Mouse (Mus musculus) midbrain, embryonic 15.5 days (tissue): Measurements from ENCODE around the gene Ccdc28b. TPM values are rescaled to one million over a fixed set of nuclear protein-coding genes. Genes with fewer than 3 reads are reported as not detected.

Experiments
- ATAC-seq: fragments of 200-750 bp; cut with Nextera tagmentation; replicated peaks from 2 replicates; pipeline ENCODE4 v1.8.0; 2017; ENCODE audit warnings: moderate TSS enrichment
- H3K27ac ChIP-seq: fragments of 300-500 bp; sonication (generic); 2 replicates; pipeline ENCODE4 v1.5.1; 2015; ENCODE audit warnings: mild to moderate bottlenecking, inconsistent platforms
- H3K27me3 ChIP-seq: fragments of 300-500 bp; sonication (generic); replicated peaks from 2 replicates; pipeline ENCODE4 v1.6.1; 2015; ENCODE audit warnings: inconsistent platforms
- H3K36me3 ChIP-seq: fragments of 300-500 bp; sonication (generic); replicated peaks from 2 replicates; pipeline ENCODE4 v1.6.1; 2015; ENCODE audit warnings: inconsistent platforms
- H3K4me1 ChIP-seq: fragments of 300-500 bp; sonication (generic); 2 replicates; pipeline ENCODE4 v1.6.1; 2015; ENCODE audit warnings: inconsistent platforms
- H3K4me2 ChIP-seq: fragments of 300-500 bp; sonication (generic); 2 replicates; pipeline ENCODE4 v1.6.1; 2015; ENCODE audit warnings: inconsistent platforms, mild to moderate bottlenecking, moderate library complexity
- H3K4me3 ChIP-seq: fragments of 300-500 bp; sonication (generic); 2 replicates; pipeline ENCODE4 v1.5.1; 2015; ENCODE audit warnings: mild to moderate bottlenecking, inconsistent platforms
- H3K9ac ChIP-seq: fragments of 300-500 bp; sonication (generic); 2 replicates; pipeline ENCODE4 v1.6.1; 2015; ENCODE audit warnings: mild to moderate bottlenecking, inconsistent platforms
- H3K9me3 ChIP-seq: fragments of 300-500 bp; sonication (generic); 2 replicates; pipeline ENCODE4 v1.6.1; 2016; ENCODE audit warnings: inconsistent platforms
- WGBS: fragments of 180-500 bp; shearing (Covaris S2); methylation state at CpG from one replicate; pipeline ENCODE4 v1.1.7; 2015; ENCODE audit warnings: mixed read lengths; 5-methylcytosine and 5-hydroxymethylcytosine counted together
- polyA plus RNA-seq: library from polyadenylated mRNA; unstranded; fragments of >200 nt; fragmentation: Nextera tagmentation; extraction: Ambion mirVana; gene quantifications from 2 replicates; pipeline ENCODE4 v1.2.1, GENCODE M21; 2015

The Ccdc28b gene
- polyA plus RNA-seq, 1 experiment from 2014 or later = 173 TPM

DNA sequence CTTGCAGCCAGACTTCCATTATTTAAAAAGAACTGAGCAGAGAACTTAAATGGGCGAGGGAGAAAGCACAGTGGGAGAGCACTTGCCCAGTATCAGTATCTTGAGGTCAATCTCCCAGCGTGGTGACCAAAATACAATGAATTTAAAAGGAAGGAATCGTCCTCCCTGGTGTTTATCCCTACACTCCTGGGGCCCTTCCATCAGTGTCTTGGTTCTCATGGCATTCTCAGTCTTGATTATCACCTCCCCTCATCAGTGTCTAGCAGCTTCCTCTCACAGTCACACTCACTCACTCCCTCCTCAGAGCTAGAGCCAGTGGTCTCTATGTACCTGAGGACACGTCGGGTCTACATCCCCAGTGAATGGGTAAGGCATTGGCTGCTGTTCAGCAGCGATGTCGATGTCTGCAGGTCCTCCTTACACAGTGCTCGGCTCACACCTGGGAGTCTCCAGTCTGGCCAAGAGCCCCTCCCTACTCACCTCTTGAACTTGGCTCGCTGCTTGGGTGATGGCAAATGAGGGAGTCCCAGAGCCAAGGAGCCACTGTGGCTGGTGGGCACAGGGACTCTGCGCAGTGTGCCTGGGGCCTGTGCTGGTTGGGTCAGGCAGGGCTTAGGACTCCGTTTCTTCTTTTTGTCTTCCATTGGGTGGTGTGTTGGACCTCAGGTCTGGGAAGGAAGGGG is 1.5 kb downstream of the Ccdc28b start:
- Histone ChIP-seq H3K9ac (peak overlapping the region; percentile 70), H3K4me1 (peaks cover 62% of the 10 kb centered on the region), H3K36me3 (peaks cover 8% of the 10 kb centered on the region), H3K4me2 (peak overlapping the region; percentile 82), H3K27me3 (no peaks in the 10 kb centered on the region), H3K4me3 (peak overlapping the region; percentile 54), H3K9me3 (no peaks in the 10 kb centered on the region), H3K27ac (peak overlapping the region; percentile 91)
- 73% methylated on average over 11 of the region's 11 CpGs for WGBS
- ATAC-seq = no peak

DNA sequence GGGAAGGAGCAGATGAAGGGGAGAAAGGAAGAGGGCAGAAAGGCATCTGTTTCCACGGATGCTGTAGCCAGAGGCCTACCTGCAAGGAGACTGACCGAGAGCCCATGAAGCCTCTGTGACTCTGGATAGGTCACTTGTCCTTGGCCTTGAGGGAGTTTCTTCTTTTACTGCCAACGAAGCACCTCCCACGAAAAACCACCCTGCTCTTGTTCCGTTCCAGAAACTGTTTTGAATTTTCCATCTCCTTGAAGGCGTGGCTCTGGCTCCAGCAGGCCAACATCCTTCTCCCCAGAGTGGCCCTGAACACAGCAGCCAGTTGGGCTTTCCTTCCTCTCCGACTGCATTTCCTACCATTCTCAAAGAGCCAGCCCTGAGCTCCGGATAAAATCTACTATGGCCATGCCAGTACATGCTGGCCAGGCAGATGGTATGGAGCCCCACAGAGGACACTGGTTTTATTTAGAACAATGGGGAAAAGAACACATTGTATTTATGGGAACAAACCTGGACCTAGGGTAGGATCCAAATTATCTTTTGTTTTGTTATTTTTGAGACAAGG is 2.4 kb downstream of the Ccdc28b start:
- H3K9ac ChIP-seq = no peak overlapping the region

DNA sequence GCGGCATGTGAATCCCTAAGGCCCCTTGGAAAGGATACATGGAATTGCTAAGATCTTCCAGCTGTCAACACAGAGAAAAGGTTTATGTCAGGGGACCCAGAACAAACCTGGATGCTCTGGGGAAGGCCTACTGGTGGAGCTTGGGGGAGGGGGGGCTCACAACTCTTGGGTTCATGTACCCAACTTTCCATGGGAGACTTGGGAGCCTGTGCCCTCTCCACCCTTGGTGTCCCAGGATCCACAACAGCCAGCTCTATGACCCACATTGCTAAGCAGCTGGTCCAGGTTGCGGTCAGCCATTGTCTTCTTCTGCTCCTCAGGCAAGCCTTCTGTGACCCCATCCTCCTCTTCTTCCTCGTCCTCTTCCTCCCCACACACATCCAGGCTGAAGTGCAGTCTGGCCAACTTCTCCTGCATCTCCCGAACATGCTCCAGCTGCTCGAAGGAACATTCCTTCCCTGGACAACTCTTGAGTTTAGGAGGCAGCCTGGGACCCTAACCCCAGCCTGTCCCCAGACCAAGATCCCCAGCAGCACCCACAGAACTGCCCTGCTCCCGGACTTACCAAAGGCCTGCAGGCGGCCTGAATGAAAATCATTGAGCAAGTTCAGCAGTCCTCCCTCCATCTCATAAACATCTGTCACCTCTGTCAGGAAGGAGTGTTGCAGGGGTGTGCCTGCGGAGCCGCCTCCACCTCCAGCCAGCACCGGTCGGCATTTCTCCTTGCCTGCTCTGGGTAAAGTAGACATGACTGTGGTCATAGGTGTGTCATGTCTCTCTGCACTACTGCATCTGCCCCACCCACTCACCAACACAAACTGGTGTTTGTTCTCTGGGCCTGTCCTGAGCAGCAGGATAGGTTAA is 3.1 kb downstream of the Ccdc28b start:
- ATAC-seq = no peak
- Histone ChIP-seq H3K36me3 (no peaks in the 10 kb centered on the region), H3K27me3 (no peaks in the 10 kb centered on the region), H3K27ac (no peak overlapping the region; the same call in 1 of the 2 replicates), H3K4me1 (peaks cover 56% of the 10 kb centered on the region), H3K9ac (no peak overlapping the region), H3K4me2 (0 out of 2 replicates have a peak overlapping the region, but pooled peaks have one; percentile 0), H3K4me3 (no peak overlapping the region), H3K9me3 (no peaks in the 10 kb centered on the region)
- 91% methylated on average over 11 of the region's 11 CpGs for WGBS

More for the DNA sequence above, 2.4 kb downstream of the Ccdc28b start:
- H3K4me3 ChIP-seq = no peak overlapping the region
- peaks cover 62% of the 10 kb centered on the region for H3K4me1 ChIP-seq
- H3K36me3 ChIP-seq = no peaks in the 10 kb centered on the region
- no peaks in the 10 kb centered on the region for H3K9me3 ChIP-seq
- WGBS = 84% methylated on average over 8 of the region's 8 CpGs
- H3K4me2 ChIP-seq = 0 out of 2 replicates have a peak overlapping the region, but pooled peaks have one; percentile 0
- H3K27ac ChIP-seq = no peak overlapping the region
- ATAC-seq = no peak
- no peaks in the 10 kb centered on the region for H3K27me3 ChIP-seq

DNA sequence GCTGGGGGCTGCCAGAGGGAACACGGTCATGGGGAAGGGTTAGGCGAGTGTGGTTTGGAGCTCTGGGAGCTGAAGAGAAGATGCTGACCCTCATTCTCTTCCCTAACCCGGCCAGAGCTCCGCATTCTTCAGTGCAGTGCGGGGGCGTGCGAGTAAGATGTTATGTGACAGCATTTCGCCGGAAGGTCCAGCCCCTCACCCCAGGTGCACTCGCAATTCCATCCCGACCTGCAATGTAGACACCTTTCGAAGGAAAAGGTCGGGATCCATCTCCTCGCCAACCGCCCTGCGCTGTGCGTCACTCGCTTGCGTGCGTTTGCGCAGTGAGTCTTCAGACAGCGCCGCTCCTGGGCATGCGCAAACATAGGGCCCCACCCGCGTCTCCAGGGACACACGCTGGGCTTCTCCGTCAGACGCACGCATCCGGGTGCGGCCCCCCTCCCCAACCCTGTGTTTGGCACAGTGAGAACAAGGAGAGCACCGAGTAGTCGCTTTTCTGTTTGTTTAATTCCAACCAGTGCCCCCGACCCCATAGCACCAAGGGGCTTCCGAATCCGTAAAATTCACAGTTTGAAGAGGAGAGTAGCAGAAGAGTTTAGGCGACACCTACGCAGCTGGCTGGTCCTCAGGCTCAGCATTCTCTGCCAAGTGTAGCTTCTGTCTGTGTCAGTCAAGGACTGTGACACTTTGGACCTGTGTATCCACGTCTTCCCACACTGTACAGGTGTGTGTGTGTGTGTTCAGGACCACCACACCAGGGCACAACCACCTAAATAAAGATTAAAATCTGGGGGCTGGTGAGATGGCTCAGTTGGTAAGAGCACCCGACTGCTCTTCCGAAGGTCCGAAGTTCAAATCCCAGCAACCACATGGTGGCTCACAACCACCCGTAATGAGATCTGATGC is 4.7 kb downstream of the Ccdc28b start, which contains the start of gene Iqcc:
Gene Iqcc, minus strand, starts transcription at position 314 of the 906 bp plus-strand sequence.
- no peaks in the 10 kb centered on the region for H3K9me3 ChIP-seq

DNA sequence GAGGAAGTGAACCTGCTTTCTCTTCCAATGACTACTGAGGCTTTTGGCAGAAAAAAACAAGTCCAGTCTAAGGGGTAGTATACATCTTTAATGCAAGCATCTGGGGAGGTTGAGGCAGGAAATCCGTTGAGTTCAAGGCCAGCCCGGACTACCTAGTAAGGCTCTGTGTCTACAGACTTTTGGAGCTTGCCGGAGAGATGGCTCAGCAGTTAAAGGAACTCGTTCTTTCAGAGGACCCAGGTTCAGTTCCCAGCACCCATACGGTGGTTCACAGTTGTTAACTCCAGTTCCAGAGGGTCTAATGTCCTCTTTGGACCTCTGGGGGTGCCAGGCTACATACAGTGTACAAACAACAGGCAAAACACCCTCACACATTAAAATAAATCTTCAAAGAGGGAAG is 5.7 kb downstream of the Ccdc28b start:
- Histone ChIP-seq H3K9me3 (no peaks in the 10 kb centered on the region), H3K27me3 (no peaks in the 10 kb centered on the region), H3K4me3 (peak overlapping the region; percentile 55), H3K36me3 (no peaks in the 10 kb centered on the region), H3K4me1 (peaks cover 39% of the 10 kb centered on the region), H3K27ac (peak overlapping the region; percentile 92; the same call in 1 of the 2 replicates), H3K9ac (peak overlapping the region; percentile 73; the same call in 1 of the 2 replicates), H3K4me2 (peak overlapping the region; percentile 77)
- no peak for ATAC-seq
- 94% methylated on average over 5 of the region's 5 CpGs for WGBS

More for the DNA sequence above, 4.7 kb downstream of the Ccdc28b start, which contains the start of gene Iqcc:
- Histone ChIP-seq H3K4me3 (peak within 1 kb of the TSS; percentile 55), H3K4me2 (peak within 1 kb of the TSS; percentile 77), H3K27ac (peak within 1 kb of the TSS; percentile 92), H3K36me3 (no peaks in the 10 kb centered on the region), H3K4me1 (peaks cover 41% of the 10 kb centered on the region), H3K27me3 (no peaks in the 10 kb centered on the region), H3K9ac (peak within 1 kb of the TSS; percentile 73)
- WGBS = 4% methylated on average over 44 of the region's 44 CpGs
- peak; percentile 89 for ATAC-seq

DNA sequence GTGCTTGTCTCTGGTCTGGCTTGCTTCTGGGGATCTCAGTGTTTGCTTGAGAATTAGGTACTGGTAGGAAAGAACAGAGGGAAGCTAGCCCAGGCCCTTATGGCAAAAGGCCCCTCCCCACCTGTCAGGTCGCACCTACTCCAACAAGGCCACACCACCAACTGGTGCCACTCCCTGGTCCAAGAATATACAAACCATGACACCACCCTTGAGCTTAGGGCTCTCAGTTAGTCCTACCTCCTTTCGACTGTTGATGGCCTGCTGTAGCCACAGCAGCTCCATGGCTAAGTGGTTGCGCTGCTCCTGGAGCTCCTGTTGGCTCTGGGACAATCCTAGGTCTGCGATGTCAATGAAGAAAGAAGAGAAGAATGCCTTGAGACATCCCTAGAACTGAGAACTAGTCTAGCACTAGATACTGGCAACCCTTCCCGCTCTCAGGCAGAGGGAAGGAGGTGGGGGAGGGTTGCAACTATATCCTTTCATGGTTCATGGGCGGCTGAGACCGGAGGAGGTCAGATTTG is 6.6 kb downstream of the Ccdc28b start:
- Histone ChIP-seq H3K9ac (no peak overlapping the region), H3K4me2 (no peak overlapping the region), H3K27ac (no peak overlapping the region), H3K36me3 (no peaks in the 10 kb centered on the region), H3K4me3 (no peak overlapping the region), H3K4me1 (peaks cover 31% of the 10 kb centered on the region), H3K27me3 (no peaks in the 10 kb centered on the region), H3K9me3 (no peaks in the 10 kb centered on the region)
- ATAC-seq = no peak
- WGBS = 95% methylated on average over 7 of the region's 7 CpGs

DNA sequence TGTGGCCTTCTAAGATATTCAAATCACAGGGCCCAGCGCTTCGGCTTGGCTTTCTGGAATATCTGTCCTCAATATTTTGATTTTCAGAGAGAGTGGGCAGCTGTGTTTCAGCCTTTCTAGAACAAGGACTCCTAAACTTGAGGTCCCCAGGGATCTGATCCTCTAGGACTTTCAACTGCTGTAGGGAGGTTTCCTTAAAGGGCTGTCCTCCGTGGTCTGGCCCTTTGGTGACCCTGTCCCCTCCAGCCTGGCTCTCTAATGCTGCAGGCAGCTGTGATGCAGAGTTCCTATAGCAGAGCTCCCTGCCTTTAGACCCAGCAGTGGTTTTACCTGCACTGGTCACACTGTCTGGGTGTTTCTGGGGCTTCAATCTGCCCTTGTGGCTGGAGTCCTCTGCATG is 7.1 kb downstream of the Ccdc28b start:
- no peak overlapping the region for H3K27ac ChIP-seq
- no peaks in the 10 kb centered on the region for H3K36me3 ChIP-seq
- H3K9me3 ChIP-seq = no peaks in the 10 kb centered on the region
- no peak overlapping the region for H3K4me2 ChIP-seq
- no peak for ATAC-seq
- no peak overlapping the region for H3K9ac ChIP-seq
- peaks cover 25% of the 10 kb centered on the region for H3K4me1 ChIP-seq
- WGBS = 93% methylated on average over 3 of the region's 3 CpGs
- no peak overlapping the region for H3K4me3 ChIP-seq
- H3K27me3 ChIP-seq = no peaks in the 10 kb centered on the region

DNA sequence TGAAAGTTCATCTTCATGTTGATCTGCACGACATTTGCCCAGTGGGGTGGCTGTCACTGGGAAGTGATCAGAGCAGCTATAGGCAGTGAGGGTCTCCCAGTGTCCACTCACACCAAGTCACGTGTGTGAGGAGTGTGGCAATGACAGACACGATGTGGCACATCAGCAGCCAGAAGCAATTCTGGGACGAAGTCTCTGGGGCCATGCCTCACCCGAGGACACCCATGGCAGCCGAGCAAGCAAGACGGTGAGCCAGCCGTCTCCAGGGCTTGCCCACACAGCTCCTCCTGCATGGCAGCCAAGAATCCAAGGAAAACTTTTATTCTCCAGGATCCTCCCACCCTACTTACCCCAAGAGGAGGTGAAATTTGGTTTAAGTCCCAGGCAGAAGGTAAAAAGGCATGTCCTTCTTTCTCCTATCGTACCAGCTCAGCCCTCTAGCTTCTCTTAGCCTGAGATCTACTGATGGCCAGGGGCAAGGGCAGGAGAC is 7.9 kb downstream of the Ccdc28b start:
- Histone ChIP-seq H3K27me3 (no peaks in the 10 kb centered on the region), H3K4me3 (no peak overlapping the region), H3K9me3 (no peaks in the 10 kb centered on the region), H3K4me1 (peaks cover 17% of the 10 kb centered on the region), H3K4me2 (no peak overlapping the region), H3K27ac (no peak overlapping the region), H3K9ac (no peak overlapping the region), H3K36me3 (no peaks in the 10 kb centered on the region)
- no peak for ATAC-seq
- 91% methylated on average over 9 of the region's 9 CpGs for WGBS

DNA sequence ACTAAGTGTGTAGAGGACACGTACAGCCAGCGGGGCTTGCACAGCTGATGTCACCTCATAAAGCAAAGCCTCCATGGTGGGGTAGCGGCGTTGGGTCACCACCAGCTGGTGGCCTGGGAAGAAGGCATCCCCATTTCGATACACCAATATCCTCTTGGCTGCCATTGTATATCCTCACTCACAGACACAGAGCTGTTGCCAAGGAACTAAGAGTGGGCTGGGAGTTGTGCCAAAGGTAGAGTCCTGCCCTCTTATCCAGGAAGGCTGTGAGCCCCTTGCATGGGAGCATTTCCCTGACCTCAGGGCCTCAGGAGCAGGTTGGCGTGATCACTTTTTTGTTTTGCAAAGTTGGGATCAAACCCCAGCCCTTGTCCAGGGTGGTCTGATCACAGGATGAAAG is 9.7 kb downstream of the Ccdc28b start, which contains the start of gene Dcdc2b:
Gene Dcdc2b, minus strand, starts transcription at position 165 of the 400 bp plus-strand sequence.
- Histone ChIP-seq H3K4me3 (no peak within 1 kb of the TSS), H3K27ac (no peak within 1 kb of the TSS), H3K4me1 (peaks cover 9% of the 10 kb centered on the region), H3K4me2 (no peak within 1 kb of the TSS), H3K9ac (no peak within 1 kb of the TSS), H3K9me3 (no peaks in the 10 kb centered on the region), H3K27me3 (no peaks in the 10 kb centered on the region), H3K36me3 (no peaks in the 10 kb centered on the region)
- no peak for ATAC-seq
- 78% methylated on average over 6 of the region's 6 CpGs for WGBS

DNA sequence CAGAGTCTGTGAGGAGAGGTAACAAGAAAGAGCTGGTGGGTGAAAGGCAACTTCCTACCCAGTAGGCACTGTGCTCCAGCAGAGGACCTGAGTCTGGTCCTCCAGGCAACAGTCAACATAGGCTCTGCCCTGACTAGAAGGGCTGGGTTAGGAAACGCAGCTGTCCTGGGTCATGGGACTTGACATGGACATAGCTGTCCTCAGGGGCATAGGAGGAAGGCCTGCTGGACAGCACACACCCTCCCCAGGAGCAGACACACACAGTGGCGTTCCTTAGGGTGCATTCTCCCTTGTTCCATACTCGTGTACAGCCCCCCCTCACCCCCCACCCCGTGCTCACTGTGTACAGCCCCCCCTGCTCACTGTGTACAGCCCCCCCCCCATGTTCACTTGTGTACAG is 13.3 kb downstream of the Ccdc28b start:
- Histone ChIP-seq H3K36me3 (peaks cover 10% of the 10 kb centered on the region), H3K27me3 (no peaks in the 10 kb centered on the region), H3K4me2 (no peak overlapping the region), H3K9ac (no peak overlapping the region), H3K27ac (no peak overlapping the region), H3K4me1 (peaks cover 6% of the 10 kb centered on the region; the same call in 1 of the 2 replicates), H3K4me3 (no peak overlapping the region), H3K9me3 (no peaks in the 10 kb centered on the region)
- ATAC-seq = no peak
- WGBS = 73% methylated on average over 4 of the region's 4 CpGs

DNA sequence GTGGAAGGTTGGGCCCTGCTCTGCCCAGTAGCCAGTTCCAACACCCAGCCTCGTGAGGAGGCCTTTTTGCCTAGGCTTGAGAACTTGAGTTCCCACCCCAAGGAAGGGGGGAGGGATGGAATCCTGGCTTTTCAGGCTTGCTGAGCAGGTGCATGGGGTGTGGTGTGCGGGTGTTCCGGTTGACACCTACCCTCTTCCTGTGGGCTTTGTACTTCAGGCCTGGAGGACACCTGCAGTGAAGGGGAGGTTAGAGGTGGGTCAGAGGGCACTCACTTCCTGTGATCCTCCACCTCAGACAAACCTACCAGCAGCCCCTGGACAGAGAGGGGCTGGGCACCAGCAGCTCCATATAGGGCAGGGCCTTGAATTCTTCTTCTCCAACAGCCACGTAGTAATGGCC is 13.7 kb downstream of the Ccdc28b start:
- Histone ChIP-seq H3K36me3 (peaks cover 13% of the 10 kb centered on the region), H3K4me3 (no peak overlapping the region), H3K4me1 (peaks cover 6% of the 10 kb centered on the region; the same call in 1 of the 2 replicates), H3K27ac (no peak overlapping the region), H3K4me2 (no peak overlapping the region), H3K9ac (no peak overlapping the region), H3K9me3 (no peaks in the 10 kb centered on the region), H3K27me3 (no peaks in the 10 kb centered on the region)
- WGBS = 88% methylated on average over 4 of the region's 4 CpGs
- no peak for ATAC-seq
